Mouse (Mus musculus): ENCODE results near the gene 5330417C22Rik. TPM values are rescaled to one million over a fixed set of nuclear protein-coding genes. Genes with fewer than 3 reads are reported as not detected.

Gene 5330417C22Rik
- total and polyA plus RNA-seq, 2 experiments from 2014 or later = 10.7 to 17.3 TPM

DNA sequence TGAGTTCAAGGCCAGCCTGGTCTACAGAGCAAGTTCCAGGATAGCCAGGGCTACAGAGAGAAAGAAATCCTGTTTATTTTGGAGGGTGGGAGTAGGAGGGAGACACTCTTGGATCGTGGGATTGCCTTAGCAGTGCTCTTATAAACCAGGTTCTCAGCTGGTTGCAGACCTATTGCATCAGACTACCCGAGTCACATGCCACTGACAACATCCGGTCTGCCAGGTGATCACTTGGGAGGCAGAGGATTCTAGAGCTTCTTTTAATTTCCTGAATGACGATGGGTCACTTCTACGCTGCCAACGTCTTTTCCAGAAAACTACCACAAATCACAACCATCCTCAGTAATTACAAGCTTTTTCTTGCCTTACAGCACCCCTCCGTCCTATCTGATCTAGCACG lies 92.3 kb downstream of the 5330417C22Rik start:
- Histone ChIP-seq H3K27me3 (ENCODE audit: insufficient read depth, low read length) (no peaks in the 10 kb centered on the region), H3K4me2 (ENCODE audit: low read depth, low read length) (peak overlapping the region; percentile 88), H3K9ac (replicated peaks; ENCODE audit: low read length) (peak overlapping the region; percentile 88), H3K9me3 (ENCODE audit: low read length) (no peaks in the 10 kb centered on the region), H3K4me3 (ENCODE audit: low read length) (peak overlapping the region; percentile 81), H3K36me3 (ENCODE audit: insufficient read depth, low read length) (no peaks in the 10 kb centered on the region), H3K27ac (peak overlapping the region; percentile 91), H3K4me1 (ENCODE audit: insufficient read depth, low read length) (peaks cover 10% of the 10 kb centered on the region)
- WGBS = 21% methylated on average over 8 of the region's 8 CpGs
- no peak for TF ChIP-seq CTCF (IDR thresholded peaks at IDR 0.05; ENCODE audit: low read depth)
- DNase-seq (ENCODE audit: low spot score) (peak; percentile 69), ATAC-seq (peak; percentile 62)

DNA sequence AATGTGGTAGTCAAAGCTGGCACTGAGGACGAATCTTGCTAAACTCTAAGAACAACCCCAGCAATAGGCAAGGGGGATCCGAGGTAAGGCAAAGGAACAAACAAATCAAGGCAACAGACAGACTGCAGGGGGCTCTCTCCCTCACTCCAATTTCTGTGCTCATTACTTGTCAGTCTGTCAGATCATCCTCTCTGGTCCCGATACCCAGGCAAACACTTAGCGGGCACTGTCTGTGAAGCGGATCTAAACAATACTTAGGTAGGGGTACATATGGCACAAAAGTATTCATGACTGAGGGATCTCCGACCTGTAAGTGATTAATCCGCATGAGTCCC lies 100.0 kb downstream of the 5330417C22Rik start:
- peak; percentile 39; the same call in 1 of the 2 replicates for TF ChIP-seq CTCF (IDR thresholded peaks at IDR 0.05; ENCODE audit: low read depth)
- WGBS = 56% methylated on average over 7 of the region's 7 CpGs

DNA sequence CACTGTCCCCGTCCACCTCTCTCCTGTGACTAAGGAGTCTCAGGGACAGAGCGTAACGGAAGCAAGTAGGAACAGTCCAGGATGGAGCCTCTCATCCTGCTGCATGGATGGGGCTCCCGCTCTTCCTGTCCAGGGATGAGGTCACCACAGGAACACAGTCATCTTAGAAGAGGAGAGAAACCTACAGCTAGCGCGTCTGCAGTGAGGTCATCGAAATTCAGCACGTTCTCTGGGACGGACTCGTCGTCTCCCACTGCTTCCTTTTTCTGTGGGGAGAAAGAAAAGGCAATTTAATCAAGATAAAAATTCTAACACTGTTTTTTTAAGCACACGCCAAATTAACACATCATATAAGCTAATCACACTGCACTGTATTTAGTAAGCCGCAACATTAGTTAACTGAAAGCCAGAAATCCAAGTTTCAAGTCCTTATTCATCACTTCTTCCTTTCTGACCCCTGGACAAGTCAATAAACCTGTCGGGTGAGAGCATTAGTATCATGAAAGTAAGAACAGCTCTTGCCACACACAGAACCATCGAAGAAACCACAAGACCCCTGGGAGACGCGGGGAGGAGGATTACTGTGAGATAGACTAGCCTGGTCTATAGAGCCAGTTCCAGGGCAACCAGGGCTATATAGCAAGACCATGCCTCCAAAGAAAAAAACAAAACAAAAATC lies 100.5 kb downstream of the 5330417C22Rik start:
- H3K4me1 ChIP-seq (ENCODE audit: insufficient read depth, low read length) = no peaks in the 10 kb centered on the region; the same call in 1 of the 2 replicates
- 69% methylated on average over 17 of the region's 17 CpGs for WGBS
- no peak overlapping the region for H3K4me2 ChIP-seq (ENCODE audit: low read depth, low read length)
- peaks cover 21% of the 10 kb centered on the region for H3K36me3 ChIP-seq (ENCODE audit: insufficient read depth, low read length)
- ATAC-seq = no peak
- H3K27ac ChIP-seq = no peak overlapping the region
- no peaks in the 10 kb centered on the region for H3K9me3 ChIP-seq (ENCODE audit: low read length)
- no peak for DNase-seq (ENCODE audit: low spot score)
- TF ChIP-seq CTCF (IDR thresholded peaks at IDR 0.05; ENCODE audit: low read depth) = no peak
- H3K9ac ChIP-seq (replicated peaks; ENCODE audit: low read length) = no peak overlapping the region
- no peak overlapping the region for H3K4me3 ChIP-seq (ENCODE audit: low read length)
- no peaks in the 10 kb centered on the region for H3K27me3 ChIP-seq (ENCODE audit: insufficient read depth, low read length)

More for the DNA sequence above, 100.0 kb downstream of the 5330417C22Rik start:
- Histone ChIP-seq H3K4me1 (ENCODE audit: insufficient read depth, low read length) (no peaks in the 10 kb centered on the region; the same call in 1 of the 2 replicates), H3K4me3 (ENCODE audit: low read length) (no peak overlapping the region), H3K36me3 (ENCODE audit: insufficient read depth, low read length) (peaks cover 16% of the 10 kb centered on the region), H3K9ac (replicated peaks; ENCODE audit: low read length) (no peak overlapping the region), H3K4me2 (ENCODE audit: low read depth, low read length) (no peak overlapping the region), H3K27ac (no peak overlapping the region), H3K27me3 (ENCODE audit: insufficient read depth, low read length) (no peaks in the 10 kb centered on the region), H3K9me3 (ENCODE audit: low read length) (no peaks in the 10 kb centered on the region)
- DNase-seq (ENCODE audit: low spot score) = no peak
- ATAC-seq = no peak

DNA sequence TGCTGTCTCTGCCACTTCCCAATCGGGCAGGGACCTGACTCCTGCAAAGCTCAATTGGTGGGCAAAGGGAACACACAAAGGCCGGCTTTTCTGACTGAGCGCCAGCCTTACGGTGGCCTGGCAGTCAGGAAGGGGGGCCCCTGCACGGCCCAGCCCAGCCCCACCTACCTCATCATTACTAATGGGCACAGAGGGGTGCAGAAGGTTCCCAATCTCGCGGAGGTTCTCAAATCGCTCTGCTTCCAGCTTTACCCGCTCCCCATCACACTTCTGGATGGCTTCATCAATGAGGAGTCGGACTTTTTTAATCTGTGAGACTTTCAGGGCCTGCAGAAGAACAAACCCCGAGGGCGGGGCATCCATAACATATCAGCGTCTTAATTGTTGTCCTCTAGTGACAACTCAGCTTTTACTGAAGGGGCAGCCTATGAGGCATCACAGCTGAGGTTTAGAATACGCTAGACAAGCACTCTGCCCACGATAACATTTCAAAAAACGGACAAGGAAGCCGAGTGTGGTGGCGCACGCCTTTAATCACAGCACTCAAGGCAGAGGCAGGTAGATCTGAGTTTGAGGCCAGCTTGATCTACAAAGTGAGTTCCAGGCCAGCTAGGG lies 102.3 kb downstream of the 5330417C22Rik start:
- ATAC-seq (no peak), DNase-seq (ENCODE audit: low spot score) (no peak)
- Histone ChIP-seq H3K9ac (replicated peaks; ENCODE audit: low read length) (no peak overlapping the region), H3K4me2 (ENCODE audit: low read depth, low read length) (no peak overlapping the region), H3K36me3 (ENCODE audit: insufficient read depth, low read length) (peaks cover 29% of the 10 kb centered on the region), H3K27me3 (ENCODE audit: insufficient read depth, low read length) (no peaks in the 10 kb centered on the region), H3K4me1 (ENCODE audit: insufficient read depth, low read length) (no peaks in the 10 kb centered on the region; the same call in 1 of the 2 replicates), H3K27ac (peak overlapping the region; percentile 65), H3K9me3 (ENCODE audit: low read length) (no peaks in the 10 kb centered on the region), H3K4me3 (ENCODE audit: low read length) (no peak overlapping the region)
- WGBS = 24% methylated on average over 19 of the region's 19 CpGs
- no peak for TF ChIP-seq CTCF (IDR thresholded peaks at IDR 0.05; ENCODE audit: low read depth)

DNA sequence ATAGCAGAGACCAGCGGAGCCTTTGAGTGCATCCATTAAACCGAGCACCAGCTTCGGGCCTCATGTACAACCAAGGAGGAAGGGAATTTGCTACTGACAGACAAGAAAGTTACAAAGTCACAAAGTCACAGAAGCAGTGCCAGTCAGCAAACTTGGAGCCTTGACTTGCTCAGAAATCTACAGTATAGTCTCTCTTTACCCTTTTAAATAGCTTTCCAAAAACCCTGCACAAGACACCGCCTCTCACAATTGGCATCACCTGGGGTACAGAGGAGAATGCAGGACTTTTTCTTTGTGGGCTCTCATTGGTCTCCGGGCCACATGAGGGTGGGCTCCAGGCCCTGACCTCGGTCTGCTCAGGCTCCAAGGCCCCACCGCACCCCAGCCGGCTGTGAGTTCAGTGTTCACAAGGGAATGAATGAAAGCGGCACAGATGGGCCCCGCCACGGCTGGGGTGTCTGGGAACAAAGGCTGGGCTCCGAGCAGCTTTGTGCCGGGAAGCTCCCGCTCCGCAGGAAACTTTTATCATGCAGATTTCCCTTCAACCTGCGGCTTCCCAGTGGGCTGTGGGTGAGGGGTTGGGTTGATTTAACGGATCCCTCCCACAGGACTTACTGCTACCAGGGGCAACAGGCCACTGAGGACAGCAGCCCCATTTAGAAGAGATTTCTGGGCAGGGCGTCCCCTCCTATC lies 103.0 kb downstream of the 5330417C22Rik start:
- Histone ChIP-seq H3K36me3 (ENCODE audit: insufficient read depth, low read length) (peaks cover 36% of the 10 kb centered on the region), H3K9ac (replicated peaks; ENCODE audit: low read length) (no peak overlapping the region), H3K4me3 (ENCODE audit: low read length) (no peak overlapping the region), H3K4me2 (ENCODE audit: low read depth, low read length) (no peak overlapping the region), H3K27ac (peak overlapping the region; percentile 65), H3K27me3 (ENCODE audit: insufficient read depth, low read length) (no peaks in the 10 kb centered on the region), H3K9me3 (ENCODE audit: low read length) (no peaks in the 10 kb centered on the region), H3K4me1 (ENCODE audit: insufficient read depth, low read length) (no peaks in the 10 kb centered on the region; the same call in 1 of the 2 replicates)
- 15% methylated on average over 18 of the region's 18 CpGs for WGBS
- ATAC-seq (peak; percentile 88), DNase-seq (ENCODE audit: low spot score) (peak; percentile 74)
- TF ChIP-seq CTCF (IDR thresholded peaks at IDR 0.05; ENCODE audit: low read depth) = no peak

DNA sequence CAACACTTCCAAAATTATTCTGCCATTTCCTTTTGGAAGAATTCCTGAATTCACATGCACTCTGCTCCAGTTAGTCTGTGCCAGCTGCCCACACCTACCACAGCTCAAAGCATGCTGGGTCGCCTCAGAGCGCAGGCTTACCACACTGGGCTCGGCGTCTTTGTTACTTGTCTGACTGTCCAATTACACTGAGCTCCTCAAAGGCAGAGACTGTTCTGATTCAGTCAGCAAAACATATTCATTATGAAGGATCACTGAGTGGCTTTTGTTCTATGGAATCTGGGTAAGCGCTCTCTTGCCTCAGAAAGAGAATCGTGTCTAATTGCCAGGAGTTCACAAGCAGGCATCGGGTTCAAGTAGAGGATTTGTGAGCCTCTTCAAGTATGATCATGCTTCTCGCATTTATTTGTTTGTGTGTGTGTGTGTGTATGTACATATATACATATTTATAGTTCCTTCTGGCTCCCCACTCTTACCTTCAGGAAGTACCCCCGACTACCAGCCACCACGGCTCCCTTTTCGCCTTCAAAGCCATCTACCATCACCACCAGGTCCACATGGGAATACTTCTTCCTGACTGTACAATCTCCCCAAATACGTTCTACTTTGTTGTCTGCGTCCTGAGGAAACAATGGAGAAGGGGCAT lies 103.7 kb downstream of the 5330417C22Rik start:
- WGBS = 31% methylated on average over 13 of the region's 13 CpGs
- peak overlapping the region; percentile 65 for H3K27ac ChIP-seq
- no peaks in the 10 kb centered on the region; the same call in 1 of the 2 replicates for H3K4me1 ChIP-seq (ENCODE audit: insufficient read depth, low read length)
- DNase-seq (ENCODE audit: low spot score) (peak; percentile 19), ATAC-seq (no peak)
- H3K9me3 ChIP-seq (ENCODE audit: low read length) = no peaks in the 10 kb centered on the region
- H3K36me3 ChIP-seq (ENCODE audit: insufficient read depth, low read length) = peaks cover 42% of the 10 kb centered on the region
- no peak overlapping the region for H3K9ac ChIP-seq (replicated peaks; ENCODE audit: low read length)
- TF ChIP-seq CTCF (IDR thresholded peaks at IDR 0.05; ENCODE audit: low read depth) = no peak
- H3K4me2 ChIP-seq (ENCODE audit: low read depth, low read length) = no peak overlapping the region
- no peak overlapping the region for H3K4me3 ChIP-seq (ENCODE audit: low read length)
- H3K27me3 ChIP-seq (ENCODE audit: insufficient read depth, low read length) = no peaks in the 10 kb centered on the region

All from hindbrain, postnatal 0 days (tissue).